Mouse (Mus musculus): Measurements from ENCODE around the gene Ints14. TPM values are rescaled to one million over a fixed set of nuclear protein-coding genes. Genes with fewer than 3 reads are reported as not detected.

Gene Ints14
- total and polyA plus RNA-seq, 3 experiments: 30.1 to 58.2 (median 52.9) TPM

GRCm38 (mm10) chr9:64985037-64985794 is 24.5 kb downstream of the Ints14 start:
- H3K27ac ChIP-seq (ENCODE audit: insufficient read depth, low read depth): no peak overlapping the region
- no peaks in the 10 kb centered on the region for H3K27me3 ChIP-seq (replicated peaks)
- H3K79me2 ChIP-seq (replicated peaks; ENCODE audit: control insufficient read depth, extremely low read depth, insufficient read depth, poor library complexity, severe bottlenecking): no peaks in the 10 kb centered on the region
- H3K4me3 ChIP-seq (replicated peaks in 1 of 3; ENCODE audit: low read depth in 2 of 3, low read length in 2 of 3, poor library complexity in 1 of 3): no peak overlapping the region
- no peaks in the 10 kb centered on the region for H3K9me3 ChIP-seq (replicated peaks; ENCODE audit: low read length)
- no peak for DNase-seq (ENCODE audit: extremely low read depth)
- H3K4me1 ChIP-seq (ENCODE audit: control insufficient read depth in 1 of 2, insufficient read depth in 2 of 2): peaks cover 0 to 7% of the 10 kb centered on the region in 2 experiments; a peak in 2 of 4 replicates
- H3K9ac ChIP-seq (ENCODE audit: insufficient read depth, low read depth): no peak overlapping the region
- in situ Hi-C loops (cut with MboI; ENCODE audit: low pct_ligation_motif_present, low pct_unique_long_range_greater_than_20kb, low sequenced_read_pairs) (no loop called here), dilution Hi-C loops (cut with MboI; ENCODE audit: extremely low pct_ligation_motif_present, extremely low pct_unique_long_range_greater_than_20kb, low sequenced_read_pairs) (no loop called here)
- H3K4me2 ChIP-seq (ENCODE audit: insufficient read depth, low read depth, poor library complexity, severe bottlenecking): no peak overlapping the region
- peaks cover 72 to 96% of the 10 kb centered on the region in 2 experiments for H3K36me3 ChIP-seq (replicated peaks in 1 of 2; ENCODE audit: control insufficient read depth in 1 of 2, insufficient read depth in 1 of 2, low read length in 1 of 2)
- TF ChIP-seq IRF4 (IDR thresholded peaks at IDR 0.05; ENCODE audit: low read depth, low read length) (no peak), ELF1 (IDR thresholded peaks at IDR 0.05; ENCODE audit: low read depth, low read length) (no peak), JUN (IDR thresholded peaks at IDR 0.05; ENCODE audit: insufficient read depth, low read depth, low read length) (no peak), CHD2 (IDR thresholded peaks at IDR 0.05; ENCODE audit: low read length) (no peak), PAX5 (IDR thresholded peaks at IDR 0.05; ENCODE audit: low read length) (no peak), CHD1 (IDR thresholded peaks at IDR 0.05; ENCODE audit: low read depth, low read length) (no peak), POLR2A (IDR thresholded peaks at IDR 0.05; ENCODE audit: low read depth, low read length) (no peak), ZKSCAN1 (IDR thresholded peaks at IDR 0.05; ENCODE audit: borderline replicate concordance, low read depth, low read length) (no peak)

GRCm38 (mm10) chr9:64985807-64986206 is 25.1 kb downstream of the Ints14 start:
- peaks cover 0 to 2% of the 10 kb centered on the region in 2 experiments; a peak in 1 of 4 replicates for H3K4me1 ChIP-seq (ENCODE audit: control insufficient read depth in 1 of 2, insufficient read depth in 2 of 2)
- H3K27ac ChIP-seq (ENCODE audit: insufficient read depth, low read depth): no peak overlapping the region
- in situ Hi-C loops (cut with MboI; ENCODE audit: low pct_ligation_motif_present, low pct_unique_long_range_greater_than_20kb, low sequenced_read_pairs) (no loop called here), dilution Hi-C loops (cut with MboI; ENCODE audit: extremely low pct_ligation_motif_present, extremely low pct_unique_long_range_greater_than_20kb, low sequenced_read_pairs) (no loop called here)
- TF ChIP-seq ZNF384 (IDR thresholded peaks at IDR 0.05; ENCODE audit: low read depth, low read length) (no peak), ETS1 (conservative IDR thresholded peaks at IDR 0.05; ENCODE audit: low read depth, low read length) (no peak), MAZ (IDR thresholded peaks at IDR 0.05; ENCODE audit: low read depth, low read length) (no peak), USF1 (IDR thresholded peaks at IDR 0.05; ENCODE audit: low read depth, low read length) (no peak), ZKSCAN1 (IDR thresholded peaks at IDR 0.05; ENCODE audit: borderline replicate concordance, low read depth, low read length) (no peak), HCFC1 (IDR thresholded peaks at IDR 0.05; ENCODE audit: low read depth, low read length) (no peak), SMC3 (IDR thresholded peaks at IDR 0.05; ENCODE audit: low read depth, low read length) (no peak), POLR2A (IDR thresholded peaks at IDR 0.05; ENCODE audit: low read depth, low read length) (no peak), PAX5 (IDR thresholded peaks at IDR 0.05; ENCODE audit: low read length) (no peak), MEF2A (IDR thresholded peaks at IDR 0.05; ENCODE audit: borderline replicate concordance, low read depth, low read length) (no peak), RAD21 (IDR thresholded peaks at IDR 0.05; ENCODE audit: low read depth, low read length) (no peak), MAFK (IDR thresholded peaks at IDR 0.05; ENCODE audit: insufficient replicate concordance, low read length) (no peak), NRF1 (IDR thresholded peaks at IDR 0.05; ENCODE audit: low read depth, low read length) (no peak), CHD1 (IDR thresholded peaks at IDR 0.05; ENCODE audit: low read depth, low read length) (no peak), ELF1 (IDR thresholded peaks at IDR 0.05; ENCODE audit: low read depth, low read length) (no peak), CTCF (conservative IDR thresholded peaks at IDR 0.05 in 1 of 2, IDR thresholded peaks at IDR 0.05 in 1 of 2; ENCODE audit: low read depth in 2 of 2, low read length in 2 of 2) (no peak), RCOR1 (conservative IDR thresholded peaks at IDR 0.05; ENCODE audit: low read depth, low read length) (no peak), TBP (conservative IDR thresholded peaks at IDR 0.05; ENCODE audit: low read depth, low read length) (no peak), NELFE (IDR thresholded peaks at IDR 0.05; ENCODE audit: low read depth, low read length) (no peak)
- no peaks in the 10 kb centered on the region for H3K9me3 ChIP-seq (replicated peaks; ENCODE audit: low read length)
- H3K36me3 ChIP-seq (replicated peaks in 1 of 2; ENCODE audit: control insufficient read depth in 1 of 2, insufficient read depth in 1 of 2, low read length in 1 of 2): peaks cover 70 to 96% of the 10 kb centered on the region in 2 experiments
- H3K79me2 ChIP-seq (replicated peaks; ENCODE audit: control insufficient read depth, extremely low read depth, insufficient read depth, poor library complexity, severe bottlenecking): no peaks in the 10 kb centered on the region
- H3K4me2 ChIP-seq (ENCODE audit: insufficient read depth, low read depth, poor library complexity, severe bottlenecking): no peak overlapping the region
- DNase-seq (ENCODE audit: extremely low read depth): no peak
- no peak overlapping the region for H3K9ac ChIP-seq (ENCODE audit: insufficient read depth, low read depth)
- no peaks in the 10 kb centered on the region for H3K27me3 ChIP-seq (replicated peaks)
- H3K4me3 ChIP-seq (replicated peaks in 1 of 3; ENCODE audit: low read depth in 2 of 3, low read length in 2 of 3, poor library complexity in 1 of 3): no peak overlapping the region

Measured in CH12.LX (cell line).